Mouse (Mus musculus): ENCODE data around the gene Zbtb44. TPM values are rescaled to one million over a fixed set of nuclear protein-coding genes. Genes with fewer than 3 reads are reported as not detected.

The Zbtb44 gene
- total and polyA plus RNA-seq, 3 experiments, result 9.8 to 15.1 TPM; not detected in 1

DNA sequence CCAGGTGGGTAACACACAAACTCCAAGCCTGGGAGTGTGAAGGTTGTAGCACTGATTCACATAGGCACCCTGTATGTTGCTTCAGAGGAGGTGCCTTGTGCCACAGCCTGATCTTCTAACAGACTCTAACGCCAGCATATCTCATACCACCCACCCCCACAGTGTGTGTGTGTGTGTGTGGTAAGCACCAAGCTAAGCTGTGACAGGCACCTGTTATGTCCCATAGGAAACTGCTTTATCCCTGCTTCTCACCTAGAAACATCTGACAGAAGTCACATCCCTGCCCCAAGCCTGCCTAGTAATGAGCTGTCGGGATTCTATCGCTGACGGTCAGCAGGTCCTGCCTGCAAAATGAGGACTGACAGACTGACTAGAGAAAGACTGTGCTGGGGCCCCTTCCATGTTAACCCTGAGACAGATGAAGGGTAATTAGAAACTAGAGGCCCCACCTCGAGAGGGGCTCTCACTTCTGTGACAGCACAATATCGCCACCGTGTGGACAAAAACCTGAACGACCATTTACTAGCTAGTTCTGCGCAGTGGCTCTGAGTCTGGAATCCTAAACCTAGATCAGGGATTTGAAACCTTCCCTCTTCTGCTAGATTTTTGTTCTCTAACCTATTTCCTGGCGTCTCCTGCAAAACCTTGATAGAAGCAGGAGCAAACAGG is 55.8 kb downstream of the Zbtb44 start:
- Histone ChIP-seq H3K9me3 (replicated peaks; ENCODE audit: insufficient read depth, low read length) (no peaks in the 10 kb centered on the region), H3K9ac (ENCODE audit: control insufficient read depth, low read depth, low read length, poor library complexity, severe bottlenecking) (no peak overlapping the region), H3K4me1 (ENCODE audit: control insufficient read depth in 1 of 2, insufficient read depth in 2 of 2, low read length in 2 of 2) (no peaks in the 10 kb centered on the region; a peak in 1 of 4 replicates), H3K27ac (ENCODE audit: control insufficient read depth, low read depth, low read length) (no peak overlapping the region), H3K4me3 (ENCODE audit: control insufficient read depth in 1 of 2, insufficient read depth in 1 of 2, low read depth in 2 of 2, low read length in 2 of 2) (no peak overlapping the region), H3K27me3 (ENCODE audit: control insufficient read depth in 1 of 2, insufficient read depth in 2 of 2, low read length in 2 of 2) (no peaks in the 10 kb centered on the region), H3K36me3 (ENCODE audit: control insufficient read depth in 1 of 2, insufficient read depth in 2 of 2, low read length in 2 of 2) (no peaks in the 10 kb centered on the region), H3K79me2 (ENCODE audit: control insufficient read depth, insufficient read depth, low read length, poor library complexity) (no peaks in the 10 kb centered on the region)
- peak; percentile 84 for TF ChIP-seq RAD21 (IDR thresholded peaks at IDR 0.05; ENCODE audit: low read depth, low read length)
- peak; percentile 63 for TF ChIP-seq ZC3H11A (IDR thresholded peaks at IDR 0.05; ENCODE audit: low read depth, low read length)
- no peak for TF ChIP-seq GATA1 (IDR thresholded peaks at IDR 0.05; ENCODE audit: low read depth, low read length)
- TF ChIP-seq MYC (IDR thresholded peaks at IDR 0.05; ENCODE audit: low read depth, low read length), result no peak
- peak; percentile 74 for TF ChIP-seq SMC3 (IDR thresholded peaks at IDR 0.05; ENCODE audit: low read depth, low read length)
- peak; percentile 78 to 88 (median 82) for TF ChIP-seq CTCF (IDR thresholded peaks at IDR 0.05 in 2 of 3, conservative IDR thresholded peaks at IDR 0.05 in 1 of 3; ENCODE audit: control insufficient read depth in 1 of 3, insufficient read depth in 1 of 3, low read depth in 2 of 3, low read length in 3 of 3, poor library complexity in 1 of 3, severe bottlenecking in 1 of 3)
- 0 out of 2 replicates have a peak, but pooled peaks have one; percentile 35 for TF ChIP-seq MAZ (IDR thresholded peaks at IDR 0.05; ENCODE audit: low read depth, low read length)
- no peak for TF ChIP-seq USF1 (IDR thresholded peaks at IDR 0.05; ENCODE audit: low read depth, low read length)
- no peak for TF ChIP-seq RCOR1 (IDR thresholded peaks at IDR 0.05; ENCODE audit: low read depth, low read length)
- DNase-seq (ENCODE audit: low read depth, low spot score), result peak; percentile 75

- no peak for TF ChIP-seq MYB (IDR thresholded peaks at IDR 0.05; ENCODE audit: low read depth, low read length)
- TF ChIP-seq CTCF (IDR thresholded peaks at IDR 0.05 in 2 of 3, conservative IDR thresholded peaks at IDR 0.05 in 1 of 3; ENCODE audit: control insufficient read depth in 1 of 3, insufficient read depth in 1 of 3, low read depth in 2 of 3, low read length in 3 of 3, poor library complexity in 1 of 3, severe bottlenecking in 1 of 3), result no peak; a peak in 1 of 6 replicates
- no peak for TF ChIP-seq TAL1 (IDR thresholded peaks at IDR 0.05; ENCODE audit: low read length)
- no peak for TF ChIP-seq E2F4 (IDR thresholded peaks at IDR 0.05; ENCODE audit: borderline replicate concordance, low read depth, low read length)
- no peak for TF ChIP-seq EP300 (IDR thresholded peaks at IDR 0.05; ENCODE audit: low read depth in 1 of 2, low read length in 2 of 2)
- TF ChIP-seq BHLHE40 (IDR thresholded peaks at IDR 0.05; ENCODE audit: borderline replicate concordance, low read depth, low read length), result no peak
- TF ChIP-seq ELF1 (IDR thresholded peaks at IDR 0.05; ENCODE audit: low read depth, low read length), result no peak
- no peak for TF ChIP-seq SIN3A (IDR thresholded peaks at IDR 0.05; ENCODE audit: low read length)
- TF ChIP-seq POLR2A (IDR thresholded peaks at IDR 0.05; ENCODE audit: control insufficient read depth in 1 of 2, insufficient read depth in 1 of 2, low read depth in 1 of 2, low read length in 2 of 2, poor library complexity in 1 of 2), result no peak
- no peak for TF ChIP-seq GATA1 (IDR thresholded peaks at IDR 0.05; ENCODE audit: low read depth, low read length)
- TF ChIP-seq KAT2A (conservative IDR thresholded peaks at IDR 0.05; ENCODE audit: low read depth, low read length), result no peak
- TF ChIP-seq JUND (IDR thresholded peaks at IDR 0.05; ENCODE audit: low read depth, low read length), result no peak
- no peak for TF ChIP-seq RAD21 (IDR thresholded peaks at IDR 0.05; ENCODE audit: low read depth, low read length)
- TF ChIP-seq NRF1 (IDR thresholded peaks at IDR 0.05; ENCODE audit: insufficient read depth, low read depth, low read length, poor library complexity, severe bottlenecking), result no peak
- no peaks in the 10 kb centered on the region for H3K9me3 ChIP-seq (replicated peaks; ENCODE audit: insufficient read depth, low read length)
- no peak for DNase-seq (ENCODE audit: low read depth, low spot score)
- no peaks in the 10 kb centered on the region for H3K27me3 ChIP-seq (ENCODE audit: control insufficient read depth in 1 of 2, insufficient read depth in 2 of 2, low read length in 2 of 2)
- no peak overlapping the region for H3K9ac ChIP-seq (ENCODE audit: control insufficient read depth, low read depth, low read length, poor library complexity, severe bottlenecking)
- H3K4me1 ChIP-seq (ENCODE audit: control insufficient read depth in 1 of 2, insufficient read depth in 2 of 2, low read length in 2 of 2), result no peaks in the 10 kb centered on the region; a peak in 1 of 4 replicates
- no peak overlapping the region for H3K27ac ChIP-seq (ENCODE audit: control insufficient read depth, low read depth, low read length)
- H3K79me2 ChIP-seq (ENCODE audit: control insufficient read depth, insufficient read depth, low read length, poor library complexity), result no peaks in the 10 kb centered on the region
- H3K36me3 ChIP-seq (ENCODE audit: control insufficient read depth in 1 of 2, insufficient read depth in 2 of 2, low read length in 2 of 2), result no peaks in the 10 kb centered on the region
- no peak overlapping the region for H3K4me3 ChIP-seq (ENCODE audit: control insufficient read depth in 1 of 2, insufficient read depth in 1 of 2, low read depth in 2 of 2, low read length in 2 of 2)
These were observed 56.3 kb downstream of the Zbtb44 start for GRCm38 (mm10) chr9:31086754-31087145.
